26 mouse cellular contexts compared by ENCODE assay signal in the genomic region with DNA sequence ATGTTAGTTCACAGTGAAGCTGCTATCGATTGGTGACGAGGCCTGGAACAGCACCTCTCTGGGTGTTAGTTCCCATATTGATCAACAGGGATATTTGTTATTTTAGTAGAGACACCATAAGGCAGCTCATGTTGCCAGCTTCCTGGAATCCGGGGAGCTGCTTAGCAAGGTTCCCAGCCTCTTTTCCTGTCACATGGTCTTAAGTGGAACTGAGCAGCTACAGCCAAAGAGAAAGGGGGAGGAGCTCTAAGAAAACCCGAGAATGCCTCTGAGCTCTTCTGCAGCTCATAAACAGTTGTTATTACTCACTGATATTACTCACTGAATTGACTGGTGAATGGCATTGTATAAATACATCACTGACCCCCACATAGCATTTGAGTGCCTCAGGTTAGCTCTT.
DNase-seq lines count a peak whose midpoint lies in the region; ATAC-seq lines count a peak whose summit lies in the region.
"Had no signal": no experiment of that assay in that cellular context is flagged by ENCODE, and none has a peak within 500 bp of the region (broad histone marks: within the 10 kb centered on the region; RNA-seq: fewer than 3 reads in every experiment).

No protein-coding gene starts in this region.

- H3K9ac ChIP-seq in neural tube, embryonic 13.5 days, result no peak overlapping the region
- H3K9ac ChIP-seq in forebrain, embryonic 14.5 days (ENCODE audit: low read length), result no peak overlapping the region
- H3K9ac ChIP-seq: embryonic facial prominence, embryonic 15.5 days; heart, embryonic 15.5 days; hindbrain, embryonic 14.5 days; limb, embryonic 15.5 days; liver, embryonic 15.5 days had no signal

- peaks cover 68% of the 10 kb centered on the region for H3K4me1 ChIP-seq in neural tube, embryonic 13.5 days (replicated peaks)
- H3K4me1 ChIP-seq in forebrain, embryonic 14.5 days (ENCODE audit: control insufficient read depth, insufficient read depth, low read length), result peaks cover 34% of the 10 kb centered on the region
- H3K4me1 ChIP-seq: liver, embryonic 15.5 days had no signal

- WGBS in neural tube, embryonic 13.5 days, result 76% methylated on average over 4 of the region's 4 CpGs
- 64% methylated on average over 4 of the region's 4 CpGs for WGBS in forebrain, embryonic 14.5 days

- no peak overlapping the region for H3K4me3 ChIP-seq in neural tube, embryonic 13.5 days
- no peak overlapping the region for H3K4me3 ChIP-seq in forebrain, embryonic 14.5 days (ENCODE audit: low read depth, low read length)
- H3K4me3 ChIP-seq: embryonic facial prominence, embryonic 15.5 days; heart, embryonic 15.5 days; left cerebral cortex, adult 2 months; limb, embryonic 15.5 days; liver, embryonic 15.5 days; midbrain, embryonic 10.5 days had no signal

- no peaks in the 10 kb centered on the region for H3K27me3 ChIP-seq in neural tube, embryonic 13.5 days
- H3K27me3 ChIP-seq in forebrain, embryonic 14.5 days (replicated peaks; ENCODE audit: control insufficient read depth, insufficient read depth, low read length), result no peaks in the 10 kb centered on the region
- H3K27me3 ChIP-seq: CH12.LX; embryonic facial prominence, embryonic 15.5 days; heart, embryonic 15.5 days; limb, embryonic 15.5 days; liver, embryonic 15.5 days had no signal

- H3K9me3 ChIP-seq in neural tube, embryonic 13.5 days, result no peaks in the 10 kb centered on the region
- H3K9me3 ChIP-seq in forebrain, embryonic 14.5 days (replicated peaks; ENCODE audit: control insufficient read depth, low read length), result no peaks in the 10 kb centered on the region
- H3K9me3 ChIP-seq: embryonic facial prominence, embryonic 15.5 days; heart, embryonic 15.5 days; limb, embryonic 15.5 days; liver, embryonic 15.5 days; midbrain, embryonic 10.5 days had no signal

- DNase-seq in cerebellum, adult 11-12 months, result peak; percentile 20
- DNase-seq in cerebellum, postnatal 10 days, result no peak
- DNase-seq in neural tube, embryonic 10.5 days (ENCODE audit: extremely low spot score, low spot score), result no peak
- DNase-seq in forebrain, embryonic 14.5 days (ENCODE audit: low spot score), result peak; percentile 56
- no peak for DNase-seq in natural killer cell, adult 2 months (ENCODE audit: low spot score in 2 of 2)
- no peak for DNase-seq in kidney, postnatal 25 days
- DNase-seq: adrenal gland, adult 8-10 months; cerebellum, adult 9-10 months; heart, postnatal 4 days; kidney, adult 18-20 months; left cerebral cortex, postnatal 4 days; right cerebral cortex, postnatal 14 days; spleen, adult 18-20 months; thymus, postnatal 25 days had no signal

- 0 out of 2 replicates have a peak overlapping the region, but pooled peaks have one; percentile 28 for H3K27ac ChIP-seq in neural tube, embryonic 13.5 days (replicated peaks)
- no peak overlapping the region for H3K27ac ChIP-seq in forebrain, embryonic 14.5 days (ENCODE audit: low read depth, low read length)
- H3K27ac ChIP-seq: embryonic facial prominence, embryonic 15.5 days; heart, embryonic 15.5 days; hindbrain, embryonic 14.5 days; kidney, postnatal 0 days; left cerebral cortex, adult 2 months; limb, embryonic 15.5 days; liver, embryonic 15.5 days; midbrain, embryonic 10.5 days had no signal

- H3K36me3 ChIP-seq in neural tube, embryonic 13.5 days, result no peaks in the 10 kb centered on the region
- H3K36me3 ChIP-seq in forebrain, embryonic 14.5 days (ENCODE audit: control insufficient read depth, insufficient read depth, low read length), result no peaks in the 10 kb centered on the region
- H3K36me3 ChIP-seq: embryonic facial prominence, embryonic 15.5 days; G1E; heart, embryonic 15.5 days; limb, embryonic 15.5 days; liver, embryonic 15.5 days; midbrain, embryonic 10.5 days had no signal

- ATAC-seq in neural tube, embryonic 13.5 days (ENCODE audit: low read depth), result no peak
- peak; percentile 52; the same call in 1 of the 2 replicates for ATAC-seq in forebrain, embryonic 14.5 days
- ATAC-seq: inflammation-experienced regulatory T-cells, adult 6 months had no signal

- H3K4me2 ChIP-seq in neural tube, embryonic 13.5 days, result no peak overlapping the region
- H3K4me2 ChIP-seq in forebrain, embryonic 14.5 days (ENCODE audit: low read length), result no peak overlapping the region
- H3K4me2 ChIP-seq: embryonic facial prominence, embryonic 15.5 days; heart, embryonic 15.5 days; hindbrain, embryonic 14.5 days; limb, embryonic 15.5 days; liver, embryonic 15.5 days had no signal

Comparison
In these comparisons a context has a peak if more than half of its experiments do, and no peak if none do; other contexts are left out.
1. DNase-seq: peak in cerebellum, adult 11-12 months (single experiment) and forebrain, embryonic 14.5 days (single experiment); none in cerebellum, postnatal 10 days (0 of 2), neural tube, embryonic 10.5 days (single experiment), natural killer cell, adult 2 months (0 of 2) and kidney, postnatal 25 days (0 of 2).